Mouse (Mus musculus) brain, embryonic 14.5 days (tissue): ENCODE measurements at regions not wholly inside any gene's neighbourhood (a gene's known extent, or its start where the extent isn't known, plus 50 kb on each side); places are given as distances from the start of the nearest gene placed in this dataset.

Experiments
- DNase-seq: peaks from one replicate; pipeline ENCODE4 v3.0.0-alpha.2; 2011; ENCODE audit warnings: low read depth
- CTCF ChIP-seq: fragments of 200-500 bp; IDR thresholded peaks from 2 replicates; pipeline ENCODE4 v1.5.1; 2012; ENCODE audit warnings: inconsistent platforms, mild to moderate bottlenecking, moderate library complexity, borderline replicate concordance; ENCODE audit not compliant: insufficient read depth, insufficient read length; ENCODE audit errors: extremely low read depth
- POLR2A ChIP-seq: fragments of 200-500 bp; IDR thresholded peaks from 2 replicates; pipeline ENCODE4 v1.6.1; 2012; ENCODE audit warnings: mild to moderate bottlenecking, inconsistent platforms, borderline replicate concordance; ENCODE audit not compliant: poor library complexity, insufficient read depth, insufficient read length, severe bottlenecking; ENCODE audit errors: extremely low read depth

DNA sequence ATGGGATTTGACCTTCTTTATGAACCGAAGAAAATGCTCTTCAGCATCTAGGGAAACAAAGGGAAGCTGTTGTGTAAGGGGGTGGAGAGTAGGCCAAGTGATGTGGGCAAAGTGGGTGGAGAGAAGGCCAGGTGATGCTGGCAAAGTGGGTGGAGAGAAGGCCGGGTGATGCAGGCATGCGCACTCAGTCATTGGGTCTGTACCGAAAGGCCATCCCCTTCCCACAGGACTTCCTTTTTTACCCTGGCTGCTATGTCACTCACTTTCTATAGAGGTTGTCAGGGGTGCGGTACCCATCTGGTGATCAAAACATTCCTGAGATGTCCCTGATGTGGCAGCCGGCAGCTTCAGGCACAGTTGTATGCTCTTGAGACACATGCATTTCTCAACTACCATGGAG lies 131.2 kb upstream of the Prok2 start:
- DNase-seq, result no peak
- TF ChIP-seq CTCF (no peak), POLR2A (no peak)

DNA sequence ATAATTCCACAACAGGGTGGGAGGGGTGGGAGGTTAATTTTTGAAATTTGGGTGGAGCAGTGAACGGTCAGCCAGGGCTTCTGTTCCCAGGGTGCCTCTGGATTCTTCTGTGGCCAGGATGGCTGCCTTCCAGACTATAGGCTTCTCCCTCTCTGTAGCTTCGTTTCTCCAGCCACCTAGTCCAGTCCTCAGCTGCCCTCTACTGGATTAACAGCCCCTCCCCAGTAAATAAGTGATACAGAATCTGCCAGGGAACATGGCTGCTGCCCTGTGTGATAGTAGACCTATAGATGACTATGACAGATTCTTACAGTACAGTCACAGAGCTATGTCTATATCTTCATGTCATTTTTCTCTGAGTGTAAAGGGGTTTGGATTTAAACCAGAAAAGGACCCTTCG lies 127.5 kb upstream of the Prok2 start:
- TF ChIP-seq CTCF (peak; percentile 33; the same call in 1 of the 2 replicates), POLR2A (no peak)
- peak; percentile 57 for DNase-seq

DNA sequence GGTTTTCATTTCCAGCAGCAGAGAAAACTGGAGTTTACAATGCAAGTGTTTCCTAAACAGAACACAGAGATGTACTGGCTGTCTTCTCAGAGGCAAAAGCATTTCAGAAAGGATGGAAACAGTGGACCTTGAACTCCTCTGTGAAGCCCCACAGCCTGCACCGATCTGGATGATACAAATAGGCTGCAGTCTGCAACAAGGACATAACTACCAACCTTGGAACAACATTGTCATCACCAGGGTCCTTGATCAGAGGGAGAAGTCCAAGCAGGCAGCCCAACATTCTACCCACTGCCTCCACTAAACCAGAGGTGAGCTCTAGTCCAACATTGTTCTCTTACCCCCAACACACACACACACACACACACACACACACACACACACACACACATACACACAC lies 124.5 kb upstream of the Prok2 start:
- no peak for DNase-seq
- TF ChIP-seq CTCF (no peak), POLR2A (no peak)

DNA sequence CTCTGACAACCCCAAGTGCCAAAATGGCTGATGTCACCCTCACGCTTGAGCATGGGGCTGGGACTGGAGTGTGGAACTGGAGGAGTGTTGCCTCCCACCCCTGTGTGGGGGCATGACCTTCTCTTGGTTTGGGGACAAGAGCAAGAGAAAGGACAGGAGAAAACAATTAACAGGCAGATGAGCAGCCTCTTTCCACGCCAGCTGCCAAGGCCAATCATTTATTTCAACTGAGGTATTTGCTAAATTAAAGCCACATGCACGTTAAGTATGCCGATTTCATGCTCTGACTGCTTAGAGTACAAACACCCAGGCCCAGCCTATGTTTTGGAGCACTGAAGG lies 119.3 kb upstream of the Prok2 start:
- DNase-seq, result peak; percentile 50
- no peak for TF ChIP-seq CTCF
- TF ChIP-seq POLR2A, result no peak

DNA sequence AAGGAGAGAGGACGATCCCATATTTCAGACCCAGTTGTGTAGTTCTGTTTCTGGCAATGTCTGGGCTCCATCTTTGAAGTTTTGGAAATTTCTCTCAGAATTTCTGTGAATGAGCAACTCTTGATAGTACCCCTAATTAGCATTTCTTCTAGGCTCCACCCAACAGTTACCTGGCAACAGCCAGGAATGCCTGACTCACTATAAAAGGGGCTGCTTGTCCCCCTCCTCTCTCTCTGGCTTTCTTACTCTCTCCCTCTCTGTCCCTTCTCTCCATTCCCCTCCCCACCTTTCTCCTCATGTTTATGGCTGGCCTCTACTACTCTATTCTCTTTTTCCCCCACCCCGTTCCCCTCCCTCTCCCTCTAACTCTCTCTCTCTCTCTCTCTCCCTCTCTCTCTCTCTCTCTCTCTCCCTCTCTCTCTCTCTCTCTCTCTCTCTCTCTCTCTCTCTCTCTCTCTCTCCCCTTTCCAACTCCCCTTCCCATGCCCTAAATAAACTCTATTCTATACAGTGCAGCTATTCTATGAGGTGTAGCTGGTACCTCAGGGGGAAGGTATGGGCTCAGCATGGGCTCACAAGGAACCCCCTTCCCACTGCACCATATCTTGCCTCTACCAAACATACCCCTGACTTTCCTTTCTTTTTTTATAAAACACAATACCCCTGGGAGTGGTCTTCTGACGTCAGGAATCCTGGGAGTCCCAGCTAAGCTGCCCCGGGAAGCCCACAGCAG lies 118.7 kb upstream of the Prok2 start:
- DNase-seq, result peak; percentile 56
- TF ChIP-seq CTCF (no peak), POLR2A (no peak)

DNA sequence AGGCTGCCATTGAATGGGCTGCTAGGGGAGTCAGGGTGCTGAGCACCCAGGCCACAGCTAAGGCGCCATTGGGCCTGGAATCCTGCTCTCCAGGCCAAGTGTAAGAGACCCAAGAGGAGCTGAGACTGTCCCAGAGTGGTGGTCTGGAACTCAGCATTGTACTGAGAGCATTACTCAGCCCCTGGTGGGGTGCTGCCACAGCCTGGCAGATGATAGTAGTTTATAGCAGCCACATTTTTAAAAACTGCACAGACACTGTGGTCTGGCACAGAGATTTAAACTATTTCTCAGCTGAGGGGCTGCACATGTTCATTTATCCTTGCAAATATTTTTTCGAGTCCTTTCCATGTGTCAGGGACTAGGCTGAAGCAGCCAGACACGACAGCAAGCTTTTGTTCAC lies 117.3 kb upstream of the Prok2 start:
- TF ChIP-seq CTCF (0 out of 2 replicates have a peak, but pooled peaks have one; percentile 3), POLR2A (no peak)
- no peak for DNase-seq

DNA sequence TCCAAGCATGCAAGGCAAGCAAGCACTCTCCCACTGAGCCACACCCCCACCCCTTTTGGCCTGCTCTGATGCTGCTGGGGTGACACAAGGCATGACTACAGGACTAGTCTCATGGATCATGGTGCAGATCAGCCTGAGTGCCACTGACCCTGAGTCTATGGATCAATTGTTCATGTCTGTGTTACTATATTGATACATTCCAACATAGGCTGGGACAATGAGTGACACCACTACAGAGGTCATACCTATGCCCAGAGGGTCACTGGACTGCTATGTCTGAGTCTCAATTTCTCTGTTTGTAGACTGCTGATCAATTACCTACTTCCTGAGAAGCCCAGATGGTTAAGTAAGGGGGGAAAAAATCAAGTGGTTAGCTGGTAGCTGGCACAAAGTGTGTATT lies 116.5 kb upstream of the Prok2 start:
- DNase-seq, result no peak

DNA sequence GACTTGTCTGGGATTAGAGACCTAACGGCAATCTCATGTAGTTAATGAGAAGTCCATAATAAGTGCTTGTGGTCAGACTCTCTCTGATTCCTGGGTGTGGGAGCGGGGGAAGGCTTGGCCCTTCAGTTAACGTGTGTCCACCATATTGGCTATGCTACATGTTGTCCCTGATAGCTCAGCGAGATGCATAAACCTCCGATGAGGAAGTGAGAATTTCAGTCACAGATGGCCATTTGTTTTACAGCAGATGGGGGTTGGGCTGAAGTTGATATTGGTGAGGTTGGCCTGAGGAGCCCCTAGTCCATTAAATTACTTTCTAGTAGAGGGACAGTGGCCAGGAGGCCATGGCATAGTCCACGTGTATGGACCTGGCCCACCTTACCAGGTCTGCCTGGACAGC lies 114.6 kb upstream of the Prok2 start:
- no peak for DNase-seq
- TF ChIP-seq POLR2A, result no peak
- no peak for TF ChIP-seq CTCF

More for the DNA sequence above, 116.5 kb upstream of the Prok2 start:
- TF ChIP-seq POLR2A, result no peak
- TF ChIP-seq CTCF, result no peak

DNA sequence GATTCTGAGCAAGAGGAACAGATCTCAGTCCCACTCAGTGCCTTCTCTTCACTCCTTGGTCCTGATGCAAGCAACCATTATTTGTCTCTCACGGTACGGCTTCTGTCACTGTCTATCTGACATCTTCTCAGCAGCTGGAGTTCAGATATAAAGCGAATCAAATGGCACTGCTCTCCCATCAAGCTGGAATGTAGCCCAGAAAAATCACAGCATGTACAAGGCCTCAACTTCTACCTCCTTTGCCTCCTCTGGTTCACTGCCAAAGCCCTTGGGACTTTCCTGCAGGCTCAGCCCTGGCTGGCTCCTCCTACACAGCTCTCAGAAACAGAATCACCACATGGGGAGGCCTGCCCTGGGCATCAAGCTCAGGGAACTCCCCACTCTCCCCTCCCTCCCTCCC lies 107.1 kb upstream of the Prok2 start:
- peak; percentile 93 for DNase-seq
- TF ChIP-seq POLR2A, result no peak
- no peak for TF ChIP-seq CTCF

DNA sequence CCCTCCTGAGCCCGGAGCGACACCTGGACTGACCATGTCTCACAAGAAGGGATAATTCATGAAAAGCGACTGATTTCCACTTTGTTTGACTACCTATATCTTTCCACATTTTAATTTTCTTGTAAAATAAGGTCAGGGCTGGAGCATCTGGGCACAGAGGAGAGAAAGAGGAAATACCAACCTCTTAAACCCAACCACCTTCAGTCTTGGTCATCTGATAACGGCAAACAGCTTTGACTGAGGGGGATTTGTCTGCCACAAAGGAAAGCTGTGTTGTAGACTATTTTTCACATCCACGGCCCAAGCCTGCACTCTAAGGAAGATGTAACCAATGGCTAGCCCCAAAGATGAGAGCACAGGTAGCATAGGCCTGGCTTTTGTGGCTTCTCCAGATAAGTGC lies 101.4 kb upstream of the Prok2 start:
- DNase-seq, result no peak
- TF ChIP-seq CTCF (no peak), POLR2A (no peak)

DNA sequence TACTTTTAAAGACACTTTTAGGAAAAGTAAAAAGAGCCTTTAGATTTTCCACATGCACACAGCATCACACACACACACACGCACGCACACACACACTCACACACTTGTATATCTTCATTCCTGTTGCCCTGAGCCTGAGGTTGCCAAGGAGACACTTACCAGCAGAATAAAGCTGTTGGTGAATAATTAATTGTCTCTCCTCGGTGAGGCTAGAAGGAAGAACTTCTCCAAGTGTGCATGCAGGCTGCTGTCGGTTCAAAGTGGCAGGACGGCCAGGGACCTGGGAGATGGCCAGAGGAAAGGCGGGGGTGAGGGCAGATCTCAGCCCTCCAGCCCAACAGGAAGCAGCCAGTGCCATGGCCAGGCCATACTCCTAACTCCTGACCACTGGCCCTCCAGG lies 98.6 kb upstream of the Prok2 start:
- no peak for TF ChIP-seq CTCF
- no peak for TF ChIP-seq POLR2A
- DNase-seq, result peak; percentile 77

DNA sequence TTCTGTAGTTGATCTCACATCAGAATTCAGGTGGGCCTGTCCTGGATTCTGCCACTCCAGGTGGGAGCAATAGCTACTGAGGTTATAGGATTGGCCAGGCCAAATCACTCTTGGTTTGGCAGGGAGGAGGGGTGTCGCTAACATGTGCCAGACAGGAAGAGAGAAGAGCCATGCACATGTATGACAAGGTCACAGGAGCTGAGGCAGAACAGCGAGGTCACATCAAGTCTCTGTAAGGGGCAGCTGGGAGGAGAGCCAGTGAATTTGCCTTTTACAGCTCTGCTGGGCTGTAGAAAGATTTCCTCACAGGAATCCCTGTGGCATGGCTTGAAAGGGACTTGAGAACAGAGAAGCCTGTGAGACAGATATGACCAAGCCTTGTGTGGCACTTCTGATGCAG lies 96.3 kb upstream of the Prok2 start:
- TF ChIP-seq POLR2A (no peak), CTCF (no peak)
- DNase-seq, result no peak

DNA sequence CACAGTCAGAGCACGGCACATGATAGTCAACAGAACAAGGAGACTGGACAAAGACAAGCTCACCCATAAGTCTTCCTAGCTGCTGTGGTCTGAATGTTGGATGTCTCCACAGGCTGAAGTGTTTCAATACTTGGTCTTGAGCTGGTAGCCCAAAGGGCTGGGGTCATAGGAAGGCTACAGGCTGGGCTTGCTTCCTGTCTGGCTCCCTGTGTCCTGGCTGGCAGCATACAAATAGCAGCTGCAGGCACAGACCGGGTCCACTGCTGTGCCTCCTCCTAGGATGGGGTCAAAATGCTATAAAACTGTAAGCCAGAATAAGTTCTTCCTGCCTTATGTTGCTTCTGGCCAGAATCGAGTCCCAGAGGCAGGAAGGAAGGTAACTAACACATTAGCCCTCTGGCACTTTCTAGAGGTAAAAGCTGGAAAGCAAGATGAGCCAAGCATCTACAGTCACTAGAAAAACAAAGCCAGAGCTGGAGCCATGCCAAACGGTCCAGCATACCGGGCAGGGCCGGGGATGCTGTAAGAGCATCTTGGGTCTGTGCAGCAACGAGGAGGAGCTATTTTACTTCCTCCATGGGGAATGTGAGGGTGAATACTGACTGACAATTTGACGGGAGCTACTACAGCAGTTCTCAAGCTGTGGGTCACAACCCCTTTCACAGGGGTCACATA lies 93.2 kb upstream of the Prok2 start:
- TF ChIP-seq POLR2A (no peak), CTCF (no peak)
- DNase-seq, result no peak

DNA sequence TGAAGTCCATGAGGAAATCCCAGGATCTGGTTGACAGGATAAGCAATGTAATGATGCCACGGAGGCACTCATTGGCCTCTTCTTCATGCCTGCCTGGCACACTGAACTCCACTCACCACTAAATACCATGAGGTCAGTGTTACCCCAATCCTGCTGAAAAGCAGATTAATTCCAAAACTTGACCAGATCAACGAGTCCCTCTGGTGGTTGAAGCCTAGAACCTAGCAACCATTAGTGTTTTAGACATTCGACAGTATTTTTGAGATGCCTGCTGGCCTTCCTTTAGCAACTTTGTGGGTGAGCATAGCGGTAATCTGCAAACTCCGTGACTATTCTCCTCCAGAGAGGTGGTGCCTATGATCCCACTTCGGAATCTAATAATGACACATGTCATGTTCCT lies 92.3 kb upstream of the Prok2 start:
- TF ChIP-seq CTCF (no peak), POLR2A (no peak)
- no peak for DNase-seq
